ENCODE assay signal across 14 mouse cellular contexts in the genomic region with DNA sequence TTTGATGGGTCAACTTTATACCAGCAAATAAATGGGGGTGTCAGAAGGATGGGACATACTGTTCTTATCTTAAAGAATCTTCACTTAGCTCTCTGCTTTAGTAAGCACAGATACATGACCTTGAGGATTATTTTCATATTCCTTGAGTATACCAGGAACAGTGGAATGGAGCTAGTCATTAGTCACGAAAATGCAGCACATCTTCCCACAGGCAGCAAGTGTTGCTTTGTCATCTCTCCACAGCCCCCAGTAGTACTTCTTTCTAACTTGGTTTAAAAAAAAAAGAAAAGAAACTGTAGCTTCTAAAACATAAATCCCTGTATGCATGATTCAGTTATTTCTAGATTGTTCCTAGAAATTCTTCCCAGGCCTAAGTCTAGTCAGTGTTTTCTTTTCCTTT.
"Had no signal": no experiment of that assay in that cellular context is flagged by ENCODE, and none has a peak within 500 bp of the region (broad histone marks: within the 10 kb centered on the region; RNA-seq: fewer than 3 reads in every experiment).

No protein-coding gene starts in this region.

- DNase-seq: kidney, postnatal 14 days; left cerebral cortex, postnatal 4 days; lung, adult 18-20 months; lung, postnatal 36 days; right cerebral cortex, postnatal 14 days; thymus, adult 2 months; thymus, postnatal 36 days had no signal

- H3K9ac ChIP-seq: kidney, embryonic 15.5 days; limb, embryonic 13.5 days; liver, embryonic 14.5 days; midbrain, embryonic 13.5 days; neural tube, embryonic 12.5 days; stomach, embryonic 15.5 days had no signal

- ATAC-seq: midbrain, embryonic 13.5 days had no signal

- H3K4me1 ChIP-seq: kidney, embryonic 15.5 days; limb, embryonic 13.5 days; midbrain, embryonic 13.5 days; neural tube, embryonic 12.5 days; stomach, embryonic 15.5 days had no signal

- H3K36me3 ChIP-seq: kidney, embryonic 15.5 days; limb, embryonic 13.5 days; midbrain, embryonic 13.5 days; neural tube, embryonic 12.5 days; stomach, embryonic 15.5 days had no signal

- H3K4me2 ChIP-seq: kidney, embryonic 15.5 days; limb, embryonic 13.5 days; midbrain, embryonic 13.5 days; neural tube, embryonic 12.5 days; stomach, embryonic 15.5 days had no signal

- H3K27me3 ChIP-seq: kidney, embryonic 15.5 days; limb, embryonic 13.5 days; midbrain, embryonic 13.5 days; neural tube, embryonic 12.5 days; stomach, embryonic 15.5 days had no signal

- H3K27ac ChIP-seq: kidney, embryonic 15.5 days; limb, embryonic 13.5 days; liver, embryonic 14.5 days; midbrain, embryonic 13.5 days; neural tube, embryonic 12.5 days; stomach, embryonic 15.5 days had no signal

- H3K4me3 ChIP-seq: kidney, embryonic 15.5 days; limb, embryonic 13.5 days; midbrain, embryonic 13.5 days; myocyte; neural tube, embryonic 12.5 days; stomach, embryonic 15.5 days had no signal

- H3K9me3 ChIP-seq: kidney, embryonic 15.5 days; limb, embryonic 13.5 days; midbrain, embryonic 13.5 days; neural tube, embryonic 12.5 days; stomach, embryonic 15.5 days had no signal
